Mouse (Mus musculus) neural tube, embryonic 11.5 days (tissue): ENCODE measurements around the gene Camkv. TPM values are rescaled to one million over a fixed set of nuclear protein-coding genes. Genes with fewer than 3 reads are reported as not detected.

Experiments
- ATAC-seq: fragments of 200-750 bp; cut with Nextera tagmentation; 2 replicates; pipeline ENCODE4 v1.8.0; 2017; ENCODE audit warnings: moderate number of reproducible peaks, mild to moderate bottlenecking, moderate TSS enrichment, moderate library complexity; ENCODE audit not compliant: insufficient read depth, low FRiP score, low TSS enrichment
- DNase-seq: peaks from one replicate; pipeline ENCODE4 v3.0.0-alpha.2; 2015; ENCODE audit warnings: low spot score
- H3K27ac ChIP-seq: fragments of 300-500 bp; sonication (generic); 2 replicates; pipeline ENCODE4 v1.5.1; 2014; ENCODE audit warnings: low read depth, mild to moderate bottlenecking, low read length
- H3K27me3 ChIP-seq: fragments of 300-500 bp; sonication (generic); 2 replicates; pipeline ENCODE4 v1.6.1; 2014; ENCODE audit warnings: mild to moderate bottlenecking, low read length, mixed read lengths; ENCODE audit not compliant: control insufficient read depth, insufficient read depth
- H3K36me3 ChIP-seq: fragments of 300-500 bp; sonication (generic); 2 replicates; pipeline ENCODE4 v1.6.1; 2014; ENCODE audit warnings: mild to moderate bottlenecking, low read length, moderate library complexity, mixed read lengths; ENCODE audit not compliant: control insufficient read depth, insufficient read depth
- H3K4me1 ChIP-seq: fragments of 300-500 bp; sonication (generic); 2 replicates; pipeline ENCODE4 v1.6.1; 2014; ENCODE audit warnings: low read length, mixed read lengths; ENCODE audit not compliant: control insufficient read depth, insufficient read depth
- H3K4me2 ChIP-seq: fragments of 300-500 bp; sonication (generic); 2 replicates; pipeline ENCODE4 v1.6.1; 2014; ENCODE audit warnings: low read depth, mild to moderate bottlenecking, moderate library complexity
- H3K4me3 ChIP-seq: fragments of 300-500 bp; sonication (generic); 2 replicates; pipeline ENCODE4 v1.5.1; 2014; ENCODE audit warnings: low read depth, low read length
- H3K9ac ChIP-seq: fragments of 300-500 bp; sonication (generic); 2 replicates; pipeline ENCODE4 v1.6.1; 2014; ENCODE audit warnings: mild to moderate bottlenecking, low read length
- H3K9me3 ChIP-seq: fragments of 300-500 bp; sonication (generic); 2 replicates; pipeline ENCODE4 v1.6.1; 2016; ENCODE audit warnings: low read length; ENCODE audit not compliant: control insufficient read depth
- WGBS: fragments of 180-500 bp; shearing (Covaris S2); extraction: QIAGEN DNeasy Blood & Tissue Kit; methylation state at CpG from one replicate; pipeline ENCODE4 v1.1.7; 2014; 5-methylcytosine and 5-hydroxymethylcytosine counted together
- polyA plus RNA-seq: library from polyadenylated mRNA; unstranded; fragments of >200 nt; fragmentation: Nextera tagmentation; extraction: Ambion mirVana; gene quantifications from 2 replicates; pipeline ENCODE4 v1.2.1, GENCODE M21; 2014

Camkv gene
- polyA plus RNA-seq, 1 experiment from 2014 or later, result 4.3 TPM

GRCm38 (mm10) chr9:107914764-107915420 lies 20.6 kb upstream of the Camkv start:
- H3K4me1 ChIP-seq, result peaks cover 5% of the 10 kb centered on the region
- H3K27ac ChIP-seq, result no peak overlapping the region
- DNase-seq (no peak), ATAC-seq (no peak)
- H3K4me2 ChIP-seq, result no peak overlapping the region
- no peak overlapping the region for H3K4me3 ChIP-seq
- H3K9ac ChIP-seq, result no peak overlapping the region
- H3K9me3 ChIP-seq, result no peaks in the 10 kb centered on the region
- no peaks in the 10 kb centered on the region for H3K36me3 ChIP-seq
- H3K27me3 ChIP-seq, result no peaks in the 10 kb centered on the region
- 73% methylated on average over 16 of the region's 16 CpGs for WGBS

DNA sequence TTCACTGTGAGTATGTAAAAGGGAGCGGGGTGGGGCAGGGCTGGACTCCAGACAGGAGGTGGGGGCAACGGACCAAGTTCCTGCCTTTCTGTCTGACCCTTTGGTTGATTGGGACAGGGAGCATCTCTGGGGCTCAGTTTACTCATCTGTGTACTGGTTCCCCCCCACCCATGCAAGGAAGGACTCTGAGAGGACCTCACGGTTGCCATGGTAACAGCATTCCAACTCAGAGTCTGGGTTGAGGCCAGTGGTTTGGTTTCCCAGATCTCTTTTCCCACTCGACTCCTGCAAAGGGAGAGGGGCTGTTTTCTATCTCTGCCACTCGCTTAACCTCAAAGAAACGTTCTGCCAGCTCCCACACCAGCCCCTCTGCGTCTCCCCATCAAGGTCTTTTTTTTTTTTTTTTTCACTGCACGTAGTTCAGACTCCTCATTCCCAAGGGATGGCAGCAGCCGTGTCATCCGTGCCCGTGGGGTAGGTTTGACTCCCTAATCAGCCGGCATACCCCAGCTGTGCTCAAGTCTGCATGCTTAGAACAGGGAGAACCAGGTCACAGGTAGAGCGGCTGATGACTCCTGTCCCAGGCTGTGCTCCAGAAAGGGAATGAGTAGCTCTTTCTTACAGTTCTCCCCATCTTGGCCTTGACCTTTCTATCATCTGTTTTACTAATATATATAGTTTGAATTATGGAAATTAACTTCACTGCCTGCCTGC lies 17.4 kb upstream of the Camkv start:
- no peak overlapping the region for H3K27ac ChIP-seq
- WGBS, result 55% methylated on average over 13 of the region's 13 CpGs
- no peaks in the 10 kb centered on the region for H3K36me3 ChIP-seq
- H3K9me3 ChIP-seq, result no peaks in the 10 kb centered on the region
- H3K27me3 ChIP-seq, result no peaks in the 10 kb centered on the region
- no peak for DNase-seq
- H3K4me1 ChIP-seq, result peaks cover 5% of the 10 kb centered on the region
- no peak overlapping the region for H3K4me2 ChIP-seq
- ATAC-seq, result no peak
- H3K4me3 ChIP-seq, result no peak overlapping the region
- H3K9ac ChIP-seq, result no peak overlapping the region

GRCm38 (mm10) chr9:107918884-107919283 lies 16.6 kb upstream of the Camkv start:
- 84% methylated on average over 6 of the region's 6 CpGs for WGBS
- Histone ChIP-seq H3K27ac (no peak overlapping the region), H3K4me1 (peaks cover 5% of the 10 kb centered on the region), H3K36me3 (no peaks in the 10 kb centered on the region), H3K27me3 (no peaks in the 10 kb centered on the region), H3K9ac (no peak overlapping the region), H3K9me3 (no peaks in the 10 kb centered on the region), H3K4me2 (no peak overlapping the region), H3K4me3 (no peak overlapping the region)
- no peak for ATAC-seq
- no peak for DNase-seq

- no peak overlapping the region for H3K27ac ChIP-seq
- no peak overlapping the region for H3K4me2 ChIP-seq
- H3K9me3 ChIP-seq, result no peaks in the 10 kb centered on the region
- H3K9ac ChIP-seq, result no peak overlapping the region
- no peak overlapping the region for H3K4me3 ChIP-seq
- WGBS, result 89% methylated on average over 5 of the region's 5 CpGs
- no peaks in the 10 kb centered on the region for H3K36me3 ChIP-seq
- no peak for ATAC-seq
- H3K27me3 ChIP-seq, result no peaks in the 10 kb centered on the region
- peaks cover 5% of the 10 kb centered on the region for H3K4me1 ChIP-seq
- DNase-seq, result no peak
Observed at GRCm38 (mm10) chr9:107919441-107919840, 16.0 kb upstream of the Camkv start.

DNA sequence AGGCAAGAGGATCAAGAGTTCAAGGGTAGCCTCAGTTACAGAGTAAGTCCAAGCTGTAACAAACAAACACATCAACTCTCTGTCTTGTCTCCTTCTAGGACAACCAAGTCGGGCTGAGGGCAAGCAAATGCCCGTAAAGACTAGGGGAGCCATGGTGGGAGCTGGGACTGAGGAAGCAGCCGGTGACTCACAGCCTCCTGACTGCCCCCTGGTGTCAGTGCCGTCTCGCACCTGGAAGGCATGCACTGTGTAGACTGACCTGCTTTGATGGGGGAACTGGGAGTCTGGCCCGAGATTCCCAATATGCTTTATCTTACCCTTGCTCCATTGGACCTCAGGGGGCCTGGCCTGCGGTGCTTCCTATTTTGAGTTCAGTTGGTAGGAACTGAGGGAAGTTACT lies 12.5 kb upstream of the Camkv start:
- Histone ChIP-seq H3K4me1 (peaks cover 3% of the 10 kb centered on the region), H3K27me3 (no peaks in the 10 kb centered on the region), H3K9ac (no peak overlapping the region), H3K36me3 (no peaks in the 10 kb centered on the region), H3K4me2 (no peak overlapping the region), H3K9me3 (no peaks in the 10 kb centered on the region), H3K27ac (no peak overlapping the region), H3K4me3 (no peak overlapping the region)
- 37% methylated on average over 7 of the region's 7 CpGs for WGBS
- ATAC-seq (no peak), DNase-seq (no peak)

DNA sequence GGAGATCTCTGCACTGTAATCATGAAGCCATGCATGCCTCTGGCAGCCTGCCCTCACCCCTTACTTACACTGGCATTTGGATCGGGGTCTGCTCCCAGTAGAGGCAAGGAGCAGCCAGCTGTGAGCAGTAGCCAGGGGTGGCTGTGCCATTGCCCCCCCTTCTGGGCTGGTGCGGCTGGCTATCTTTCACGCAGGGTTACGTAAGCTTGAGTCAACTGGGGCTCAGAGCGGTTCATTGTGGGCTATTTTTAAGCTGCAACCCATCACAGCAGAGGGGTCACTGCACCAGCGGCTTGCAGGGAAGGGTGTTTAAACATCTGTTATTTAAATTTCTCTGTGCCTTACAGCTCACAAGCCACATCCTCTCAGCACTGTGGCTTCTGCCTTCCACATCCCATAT lies 11.5 kb upstream of the Camkv start:
- no peak overlapping the region for H3K4me2 ChIP-seq
- H3K27ac ChIP-seq, result no peak overlapping the region
- WGBS, result 46% methylated on average over 6 of the region's 6 CpGs

DNA sequence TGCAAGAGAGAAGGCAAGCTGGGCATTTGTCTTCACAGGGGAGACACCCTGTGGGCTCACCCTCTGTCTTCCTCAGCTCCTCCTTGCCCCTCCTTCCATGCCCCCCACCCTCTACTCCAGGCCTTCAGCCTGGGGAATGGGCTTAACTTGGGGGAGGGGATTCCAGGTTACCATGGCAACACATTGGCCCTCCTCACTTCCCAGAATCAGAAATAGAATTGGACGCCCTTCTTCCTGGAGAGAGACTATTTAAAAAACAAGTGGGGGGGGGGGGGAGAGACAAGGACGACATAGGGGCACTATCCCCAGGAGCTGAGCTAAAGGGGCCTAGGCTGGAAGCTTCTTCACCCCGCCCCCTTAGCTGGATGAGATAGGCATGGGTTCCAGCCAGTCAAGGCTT lies 10.2 kb upstream of the Camkv start:
- no peak overlapping the region for H3K4me2 ChIP-seq
- WGBS, result 27% methylated on average over 3 of the region's 3 CpGs
- no peak overlapping the region for H3K9ac ChIP-seq
- no peaks in the 10 kb centered on the region for H3K9me3 ChIP-seq
- H3K4me1 ChIP-seq, result no peaks in the 10 kb centered on the region
- no peak for DNase-seq
- no peak overlapping the region for H3K4me3 ChIP-seq
- no peak for ATAC-seq
- no peaks in the 10 kb centered on the region for H3K36me3 ChIP-seq
- H3K27me3 ChIP-seq, result no peaks in the 10 kb centered on the region
- H3K27ac ChIP-seq, result no peak overlapping the region

More for the DNA sequence above, 11.5 kb upstream of the Camkv start:
- ATAC-seq (no peak), DNase-seq (no peak)
- Histone ChIP-seq H3K27me3 (no peaks in the 10 kb centered on the region), H3K4me3 (no peak overlapping the region), H3K4me1 (no peaks in the 10 kb centered on the region), H3K36me3 (no peaks in the 10 kb centered on the region), H3K9ac (no peak overlapping the region), H3K9me3 (no peaks in the 10 kb centered on the region)

GRCm38 (mm10) chr9:107926920-107927420 lies 8.5 kb upstream of the Camkv start:
- no peak overlapping the region for H3K4me3 ChIP-seq
- no peaks in the 10 kb centered on the region for H3K4me1 ChIP-seq
- WGBS, result 57% methylated on average over 9 of the region's 9 CpGs
- no peak overlapping the region for H3K4me2 ChIP-seq
- ATAC-seq (no peak), DNase-seq (no peak)
- H3K27ac ChIP-seq, result no peak overlapping the region
- H3K36me3 ChIP-seq, result no peaks in the 10 kb centered on the region
- no peaks in the 10 kb centered on the region for H3K9me3 ChIP-seq
- no peaks in the 10 kb centered on the region for H3K27me3 ChIP-seq
- H3K9ac ChIP-seq, result no peak overlapping the region

GRCm38 (mm10) chr9:107927749-107928148 lies 7.7 kb upstream of the Camkv start:
- no peak overlapping the region for H3K9ac ChIP-seq
- H3K36me3 ChIP-seq, result no peaks in the 10 kb centered on the region
- no peaks in the 10 kb centered on the region for H3K4me1 ChIP-seq
- no peaks in the 10 kb centered on the region for H3K9me3 ChIP-seq
- DNase-seq (no peak), ATAC-seq (no peak)
- WGBS, result 91% methylated on average over 5 of the region's 5 CpGs
- no peak overlapping the region for H3K4me3 ChIP-seq
- no peaks in the 10 kb centered on the region for H3K27me3 ChIP-seq
- H3K4me2 ChIP-seq, result no peak overlapping the region
- no peak overlapping the region for H3K27ac ChIP-seq
